12 mouse cellular contexts compared by ENCODE assay signal in genomic region chr11:98787691-98788090, GRCm38 (mm10). TPM values are rescaled to one million over a fixed set of nuclear protein-coding genes. Genes with fewer than 3 reads are reported as not detected.
DNase-seq lines count a peak whose midpoint lies in the region; ATAC-seq and TF ChIP-seq lines count a peak whose summit lies in the region.
"Had no signal": no experiment of that assay in that cellular context is flagged by ENCODE, and none has a peak within 500 bp of the region (broad histone marks: within the 10 kb centered on the region; RNA-seq: fewer than 3 reads in every experiment).

No protein-coding gene starts in this region.

- H3K27ac ChIP-seq in hindbrain, postnatal 0 days = no peak overlapping the region
- H3K27ac ChIP-seq in hindbrain, embryonic 12.5 days = no peak overlapping the region
- peak overlapping the region; percentile 99 for H3K27ac ChIP-seq in heart, postnatal 0 days (ENCODE audit: low read depth)

- ATAC-seq in hindbrain, postnatal 0 days = no peak
- no peak for ATAC-seq in hindbrain, embryonic 12.5 days (ENCODE audit: low FRiP score)
- ATAC-seq in heart, postnatal 0 days (ENCODE audit: insufficient read depth, low read depth) = no peak
- ATAC-seq in megakaryocyte progenitor cell, adult 5-6 weeks (replicated peaks; ENCODE audit: poor library complexity) = no peak
- ATAC-seq: activated CD4-positive, CD25-positive, alpha-beta regulatory T cell, adult 4 months had no signal

- no peaks in the 10 kb centered on the region for H3K36me3 ChIP-seq in hindbrain, postnatal 0 days (ENCODE audit: insufficient read depth, low read length)
- H3K36me3 ChIP-seq in hindbrain, embryonic 12.5 days = no peaks in the 10 kb centered on the region
- H3K36me3 ChIP-seq in heart, postnatal 0 days (replicated peaks; ENCODE audit: control insufficient read depth, insufficient read depth, low read length) = no peaks in the 10 kb centered on the region

- peak; percentile 59 for TF ChIP-seq CTCF in hindbrain, postnatal 0 days (IDR thresholded peaks at IDR 0.05; ENCODE audit: low read depth)
- peak; percentile 57 for TF ChIP-seq CTCF in heart, postnatal 0 days (IDR thresholded peaks at IDR 0.05; ENCODE audit: low read depth)

- no peak for DNase-seq in hindbrain, postnatal 0 days (ENCODE audit: low spot score)
- peak; percentile 41 for DNase-seq in retina, embryonic 14.5 days (ENCODE audit: low spot score)
- no peak for DNase-seq in retina, postnatal 1 day
- DNase-seq in heart, postnatal 0 days (ENCODE audit: low spot score) = no peak
- no peak for DNase-seq in urinary bladder, adult 2 months (ENCODE audit: low spot score)
- DNase-seq: cerebellum, adult 2 months; layer of hippocampus, postnatal 36 days; midbrain, embryonic 14.5 days; right cerebral cortex, postnatal 14 days had no signal

- H3K9me3 ChIP-seq in hindbrain, postnatal 0 days (ENCODE audit: low read length) = no peaks in the 10 kb centered on the region
- H3K9me3 ChIP-seq in hindbrain, embryonic 12.5 days (replicated peaks) = no peaks in the 10 kb centered on the region
- H3K9me3 ChIP-seq in heart, postnatal 0 days (replicated peaks; ENCODE audit: control insufficient read depth, low read length) = no peaks in the 10 kb centered on the region

- no peak for TF ChIP-seq EP300 in heart, postnatal 0 days (IDR thresholded peaks at IDR 0.05; ENCODE audit: low read depth)

- H3K4me1 ChIP-seq in hindbrain, postnatal 0 days (ENCODE audit: insufficient read depth, low read length) = peaks cover 18% of the 10 kb centered on the region; the same call in 1 of the 2 replicates
- H3K4me1 ChIP-seq in hindbrain, embryonic 12.5 days = peaks cover 55% of the 10 kb centered on the region
- peaks cover 46% of the 10 kb centered on the region for H3K4me1 ChIP-seq in heart, postnatal 0 days (ENCODE audit: control insufficient read depth, insufficient read depth)

- H3K9ac ChIP-seq in hindbrain, postnatal 0 days (replicated peaks; ENCODE audit: low read length) = no peak overlapping the region
- no peak overlapping the region for H3K9ac ChIP-seq in hindbrain, embryonic 12.5 days
- no peak overlapping the region for H3K9ac ChIP-seq in heart, postnatal 0 days (replicated peaks; ENCODE audit: low read depth, low read length)

- WGBS in hindbrain, postnatal 0 days = 96% methylated on average over 1 of the region's 1 CpGs
- 89% methylated on average over 1 of the region's 1 CpGs for WGBS in hindbrain, embryonic 12.5 days
- 68% methylated on average over 1 of the region's 1 CpGs for WGBS in heart, postnatal 0 days

- H3K27me3 ChIP-seq in hindbrain, postnatal 0 days (ENCODE audit: insufficient read depth, low read length) = no peaks in the 10 kb centered on the region
- H3K27me3 ChIP-seq in hindbrain, embryonic 12.5 days = no peaks in the 10 kb centered on the region
- H3K27me3 ChIP-seq in heart, postnatal 0 days (ENCODE audit: control insufficient read depth, insufficient read depth, low read length) = no peaks in the 10 kb centered on the region

- H3K4me3 ChIP-seq in hindbrain, postnatal 0 days (ENCODE audit: low read length) = no peak overlapping the region
- H3K4me3 ChIP-seq in hindbrain, embryonic 12.5 days = no peak overlapping the region
- no peak overlapping the region for H3K4me3 ChIP-seq in heart, postnatal 0 days (ENCODE audit: low read depth, low read length)

- no peak overlapping the region for H3K4me2 ChIP-seq in hindbrain, postnatal 0 days (ENCODE audit: low read depth, low read length)
- H3K4me2 ChIP-seq in hindbrain, embryonic 12.5 days (replicated peaks) = no peak overlapping the region
- H3K4me2 ChIP-seq in heart, postnatal 0 days (ENCODE audit: low read depth, low read length) = peak overlapping the region; percentile 59; the same call in 1 of the 2 replicates

RNA-seq across cellular contexts. Expression of gene Msl1, which starts 7.6 kb away (rescaled TPM):
- 77.7 and 94.3 TPM in 2 replicates for total RNA-seq in hindbrain, postnatal 0 days (2014; rRNA removed)
- 25.0 and 25.4 TPM in 2 replicates for polyA plus RNA-seq in hindbrain, postnatal 0 days (2015; fragmentation: Nextera tagmentation; extraction: Ambion mirVana)
- 38.8 and 40.4 TPM in 2 replicates for polyA plus RNA-seq in hindbrain, embryonic 12.5 days (2016; fragmentation: Nextera tagmentation; extraction: Ambion mirVana)
- 47.4 and 54.6 TPM in 2 replicates for total RNA-seq in heart, postnatal 0 days (2014; rRNA removed; ENCODE audit: low replicate concordance)
- 11.3 and 12.6 TPM in 2 replicates for polyA plus RNA-seq in heart, postnatal 0 days (2015; fragmentation: Nextera tagmentation; extraction: Ambion mirVana)
- total RNA-seq in megakaryocyte progenitor cell, adult 5-6 weeks (2015) = 60.8 and 62.0 TPM in 2 replicates
- total RNA-seq in megakaryocyte progenitor cell, adult 5-6 weeks (2017) = 76.3 and 99.9 TPM in 2 replicates
- 57.0 and 58.7 TPM in 2 replicates for polyA plus RNA-seq in urinary bladder, adult 2 months (2012; rRNA removed)

RNA-seq across cellular contexts. Expression of gene Nr1d1, which starts 12.6 kb away (rescaled TPM):
- 7.5 and 8.6 TPM in 2 replicates for total RNA-seq in hindbrain, postnatal 0 days (2014; rRNA removed)
- 10.2 and 13.5 TPM in 2 replicates for polyA plus RNA-seq in hindbrain, postnatal 0 days (2015; fragmentation: Nextera tagmentation; extraction: Ambion mirVana)
- polyA plus RNA-seq in hindbrain, embryonic 12.5 days (2016; fragmentation: Nextera tagmentation; extraction: Ambion mirVana) = 1.2 and 1.3 TPM in 2 replicates
- 21.0 and 24.3 TPM in 2 replicates for total RNA-seq in heart, postnatal 0 days (2014; rRNA removed; ENCODE audit: low replicate concordance)
- polyA plus RNA-seq in heart, postnatal 0 days (2015; fragmentation: Nextera tagmentation; extraction: Ambion mirVana) = 10.2 and 10.7 TPM in 2 replicates
- total RNA-seq in megakaryocyte progenitor cell, adult 5-6 weeks (2015) = 3.3 and 3.5 TPM in 2 replicates
- total RNA-seq in megakaryocyte progenitor cell, adult 5-6 weeks (2017) = 0.47 and 0.87 TPM in 2 replicates
- polyA plus RNA-seq in urinary bladder, adult 2 months (2012; rRNA removed) = 119 and 219 TPM in 2 replicates

RNA-seq across cellular contexts. Expression of gene Casc3, which starts 17.0 kb away (rescaled TPM):
- total RNA-seq in hindbrain, postnatal 0 days (2014; rRNA removed) = 24.4 and 74.0 TPM in 2 replicates
- 35.4 and 35.7 TPM in 2 replicates for polyA plus RNA-seq in hindbrain, postnatal 0 days (2015; fragmentation: Nextera tagmentation; extraction: Ambion mirVana)
- 62.5 and 66.5 TPM in 2 replicates for polyA plus RNA-seq in hindbrain, embryonic 12.5 days (2016; fragmentation: Nextera tagmentation; extraction: Ambion mirVana)
- 6.8 and 9.7 TPM in 2 replicates for total RNA-seq in heart, postnatal 0 days (2014; rRNA removed; ENCODE audit: low replicate concordance)
- 11.6 and 11.9 TPM in 2 replicates for polyA plus RNA-seq in heart, postnatal 0 days (2015; fragmentation: Nextera tagmentation; extraction: Ambion mirVana)
- 38.3 and 39.0 TPM in 2 replicates for total RNA-seq in megakaryocyte progenitor cell, adult 5-6 weeks (2015)
- 18.3 and 31.7 TPM in 2 replicates for total RNA-seq in megakaryocyte progenitor cell, adult 5-6 weeks (2017)
- 24.7 and 29.5 TPM in 2 replicates for polyA plus RNA-seq in urinary bladder, adult 2 months (2012; rRNA removed)

RNA-seq across cellular contexts. Expression of gene Thra, which starts 47.3 kb away (rescaled TPM):
- 725 and 812 TPM in 2 replicates for total RNA-seq in hindbrain, postnatal 0 days (2014; rRNA removed)
- polyA plus RNA-seq in hindbrain, postnatal 0 days (2015; fragmentation: Nextera tagmentation; extraction: Ambion mirVana) = 160 TPM in 2 replicates
- polyA plus RNA-seq in hindbrain, embryonic 12.5 days (2016; fragmentation: Nextera tagmentation; extraction: Ambion mirVana) = 67.2 and 68.4 TPM in 2 replicates
- 188 and 234 TPM in 2 replicates for total RNA-seq in heart, postnatal 0 days (2014; rRNA removed; ENCODE audit: low replicate concordance)
- 40.8 and 44.0 TPM in 2 replicates for polyA plus RNA-seq in heart, postnatal 0 days (2015; fragmentation: Nextera tagmentation; extraction: Ambion mirVana)
- total RNA-seq in megakaryocyte progenitor cell, adult 5-6 weeks (2015) = 34.2 and 34.6 TPM in 2 replicates
- 21.8 and 25.3 TPM in 2 replicates for total RNA-seq in megakaryocyte progenitor cell, adult 5-6 weeks (2017)
- polyA plus RNA-seq in urinary bladder, adult 2 months (2012; rRNA removed) = 62.2 and 88.1 TPM in 2 replicates

RNA-seq across cellular contexts. Expression of gene Rapgefl1, which starts 48.9 kb away (rescaled TPM):
- total RNA-seq in hindbrain, postnatal 0 days (2014; rRNA removed) = 29.5 and 44.1 TPM in 2 replicates
- polyA plus RNA-seq in hindbrain, postnatal 0 days (2015; fragmentation: Nextera tagmentation; extraction: Ambion mirVana) = 11.0 TPM in 2 replicates
- 3.1 and 4.1 TPM in 2 replicates for polyA plus RNA-seq in hindbrain, embryonic 12.5 days (2016; fragmentation: Nextera tagmentation; extraction: Ambion mirVana)
- total RNA-seq in heart, postnatal 0 days (2014; rRNA removed; ENCODE audit: low replicate concordance) = 0.77 and 0.80 TPM in 2 replicates
- 0.41 and 0.55 TPM in 2 replicates for polyA plus RNA-seq in heart, postnatal 0 days (2015; fragmentation: Nextera tagmentation; extraction: Ambion mirVana)
- 0.24 and 1.8 TPM in 2 replicates for total RNA-seq in megakaryocyte progenitor cell, adult 5-6 weeks (2015)
- total RNA-seq in megakaryocyte progenitor cell, adult 5-6 weeks (2017) = not detected in 2 replicates
- 56.6 and 66.4 TPM in 2 replicates for polyA plus RNA-seq in urinary bladder, adult 2 months (2012; rRNA removed)
